Mouse (Mus musculus): ENCODE measurements around the gene Gh. TPM values are rescaled to one million over a fixed set of nuclear protein-coding genes. Genes with fewer than 3 reads are reported as not detected.

The Gh gene
- polyA plus RNA-seq, 1 experiment from 2014 or later = not detected

GRCm38 (mm10) chr11:106274374-106274773 is 27.3 kb downstream of the Gh start:
- 0 out of 2 replicates have a peak overlapping the region, but pooled peaks have one; percentile 1 for H3K27ac ChIP-seq (ENCODE audit: low read length)

GRCm38 (mm10) chr11:106273811-106274210 is 27.9 kb downstream of the Gh start:
- no peaks in the 10 kb centered on the region for H3K27me3 ChIP-seq (replicated peaks; ENCODE audit: control insufficient read depth, insufficient read depth, low read length)
- H3K4me2 ChIP-seq (ENCODE audit: low read depth, low read length) = peak overlapping the region; percentile 88
- H3K4me1 ChIP-seq (ENCODE audit: control insufficient read depth, insufficient read depth, low read length) = peaks cover 40% of the 10 kb centered on the region
- 0 out of 2 replicates have a peak overlapping the region, but pooled peaks have one; percentile 90 for H3K27ac ChIP-seq (ENCODE audit: low read length)
- WGBS = 90% methylated on average over 6 of the region's 6 CpGs
- H3K9me3 ChIP-seq (ENCODE audit: control insufficient read depth, low read length) = no peaks in the 10 kb centered on the region
- no peak overlapping the region for H3K9ac ChIP-seq (ENCODE audit: low read depth, low read length)
- H3K4me3 ChIP-seq (ENCODE audit: low read length) = peak overlapping the region; percentile 96
- ATAC-seq = no peak
- no peaks in the 10 kb centered on the region for H3K36me3 ChIP-seq (ENCODE audit: control insufficient read depth, insufficient read depth, low read length)

More at GRCm38 (mm10) chr11:106274374-106274773, 27.3 kb downstream of the Gh start:
- Histone ChIP-seq H3K9me3 (ENCODE audit: control insufficient read depth, low read length) (no peaks in the 10 kb centered on the region), H3K36me3 (ENCODE audit: control insufficient read depth, insufficient read depth, low read length) (no peaks in the 10 kb centered on the region), H3K4me1 (ENCODE audit: control insufficient read depth, insufficient read depth, low read length) (peaks cover 34% of the 10 kb centered on the region), H3K9ac (ENCODE audit: low read depth, low read length) (no peak overlapping the region), H3K4me3 (ENCODE audit: low read length) (no peak overlapping the region), H3K27me3 (replicated peaks; ENCODE audit: control insufficient read depth, insufficient read depth, low read length) (no peaks in the 10 kb centered on the region), H3K4me2 (ENCODE audit: low read depth, low read length) (no peak overlapping the region)
- no peak for ATAC-seq
- 88% methylated on average over 1 of the region's 1 CpGs for WGBS

- no peaks in the 10 kb centered on the region for H3K9me3 ChIP-seq (ENCODE audit: control insufficient read depth, low read length)
- 8% methylated on average over 16 of the region's 16 CpGs for WGBS
- peaks cover 45% of the 10 kb centered on the region for H3K4me1 ChIP-seq (ENCODE audit: control insufficient read depth, insufficient read depth, low read length)
- ATAC-seq = peak; percentile 19
- peak overlapping the region; percentile 90 for H3K27ac ChIP-seq (ENCODE audit: low read length)
- H3K36me3 ChIP-seq (ENCODE audit: control insufficient read depth, insufficient read depth, low read length) = no peaks in the 10 kb centered on the region
- H3K27me3 ChIP-seq (replicated peaks; ENCODE audit: control insufficient read depth, insufficient read depth, low read length) = no peaks in the 10 kb centered on the region
- H3K9ac ChIP-seq (ENCODE audit: low read depth, low read length) = peak overlapping the region; percentile 75
- peak overlapping the region; percentile 88 for H3K4me2 ChIP-seq (ENCODE audit: low read depth, low read length)
- peak overlapping the region; percentile 96 for H3K4me3 ChIP-seq (ENCODE audit: low read length)
Measured at GRCm38 (mm10) chr11:106273311-106273684, 28.4 kb downstream of the Gh start.

GRCm38 (mm10) chr11:106272644-106273310 is 28.9 kb downstream of the Gh start, which contains the start of gene Smarcd2:
TSS of gene Smarcd2 (minus strand) at chr11:106272972.
- peak within 1 kb of the TSS; percentile 98 for H3K27ac ChIP-seq (ENCODE audit: low read length)
- ATAC-seq = peak; percentile 94
- peak within 1 kb of the TSS; percentile 88 for H3K4me2 ChIP-seq (ENCODE audit: low read depth, low read length)
- under 1% methylated on average over 72 of the region's 72 CpGs for WGBS
- peak within 1 kb of the TSS; percentile 99 for H3K9ac ChIP-seq (ENCODE audit: low read depth, low read length)
- H3K27me3 ChIP-seq (replicated peaks; ENCODE audit: control insufficient read depth, insufficient read depth, low read length) = no peaks in the 10 kb centered on the region
- H3K4me1 ChIP-seq (ENCODE audit: control insufficient read depth, insufficient read depth, low read length) = peaks cover 50% of the 10 kb centered on the region
- peak within 1 kb of the TSS; percentile 96 for H3K4me3 ChIP-seq (ENCODE audit: low read length)
- H3K36me3 ChIP-seq (ENCODE audit: control insufficient read depth, insufficient read depth, low read length) = no peaks in the 10 kb centered on the region
- H3K9me3 ChIP-seq (ENCODE audit: control insufficient read depth, low read length) = no peaks in the 10 kb centered on the region

GRCm38 (mm10) chr11:106271794-106272643 is 29.6 kb downstream of the Gh start:
- ATAC-seq = peak; percentile 42
- H3K9me3 ChIP-seq (ENCODE audit: control insufficient read depth, low read length) = no peaks in the 10 kb centered on the region
- peaks cover 53% of the 10 kb centered on the region for H3K4me1 ChIP-seq (ENCODE audit: control insufficient read depth, insufficient read depth, low read length)
- H3K4me2 ChIP-seq (ENCODE audit: low read depth, low read length) = peak overlapping the region; percentile 79
- WGBS = under 1% methylated on average over 41 of the region's 41 CpGs
- peak overlapping the region; percentile 99 for H3K9ac ChIP-seq (ENCODE audit: low read depth, low read length)
- no peaks in the 10 kb centered on the region for H3K27me3 ChIP-seq (replicated peaks; ENCODE audit: control insufficient read depth, insufficient read depth, low read length)
- H3K4me3 ChIP-seq (ENCODE audit: low read length) = peak overlapping the region; percentile 96
- H3K36me3 ChIP-seq (ENCODE audit: control insufficient read depth, insufficient read depth, low read length) = no peaks in the 10 kb centered on the region
- H3K27ac ChIP-seq (ENCODE audit: low read length) = peak overlapping the region; percentile 98

GRCm38 (mm10) chr11:106271131-106271793 is 30.4 kb downstream of the Gh start:
- Histone ChIP-seq H3K9me3 (ENCODE audit: control insufficient read depth, low read length) (no peaks in the 10 kb centered on the region), H3K4me3 (ENCODE audit: low read length) (peak overlapping the region; percentile 96), H3K27me3 (replicated peaks; ENCODE audit: control insufficient read depth, insufficient read depth, low read length) (no peaks in the 10 kb centered on the region), H3K4me1 (ENCODE audit: control insufficient read depth, insufficient read depth, low read length) (peaks cover 52% of the 10 kb centered on the region), H3K4me2 (ENCODE audit: low read depth, low read length) (peak overlapping the region; percentile 79), H3K36me3 (ENCODE audit: control insufficient read depth, insufficient read depth, low read length) (peaks cover 4% of the 10 kb centered on the region; the same call in 1 of the 2 replicates), H3K27ac (ENCODE audit: low read length) (peak overlapping the region; percentile 98), H3K9ac (ENCODE audit: low read depth, low read length) (peak overlapping the region; percentile 99)
- ATAC-seq = no peak
- 13% methylated on average over 5 of the region's 5 CpGs for WGBS

GRCm38 (mm10) chr11:106269060-106269431 is 32.6 kb downstream of the Gh start:
- H3K36me3 ChIP-seq (ENCODE audit: control insufficient read depth, insufficient read depth, low read length) = peaks cover 24% of the 10 kb centered on the region
- no peak for ATAC-seq
- 17% methylated on average over 3 of the region's 3 CpGs for WGBS

GRCm38 (mm10) chr11:106268326-106269059 is 33.2 kb downstream of the Gh start:
- Histone ChIP-seq H3K9me3 (ENCODE audit: control insufficient read depth, low read length) (no peaks in the 10 kb centered on the region), H3K4me2 (ENCODE audit: low read depth, low read length) (peak overlapping the region; percentile 32), H3K36me3 (ENCODE audit: control insufficient read depth, insufficient read depth, low read length) (peaks cover 25% of the 10 kb centered on the region), H3K4me1 (ENCODE audit: control insufficient read depth, insufficient read depth, low read length) (peaks cover 37% of the 10 kb centered on the region), H3K9ac (ENCODE audit: low read depth, low read length) (peak overlapping the region; percentile 34), H3K27ac (ENCODE audit: low read length) (peak overlapping the region; percentile 86), H3K4me3 (ENCODE audit: low read length) (peak overlapping the region; percentile 6; the same call in 1 of the 2 replicates), H3K27me3 (replicated peaks; ENCODE audit: control insufficient read depth, insufficient read depth, low read length) (no peaks in the 10 kb centered on the region)
- 26% methylated on average over 8 of the region's 8 CpGs for WGBS
- no peak for ATAC-seq

More at GRCm38 (mm10) chr11:106269060-106269431, 32.6 kb downstream of the Gh start:
- Histone ChIP-seq H3K27ac (ENCODE audit: low read length) (peak overlapping the region; percentile 86), H3K4me1 (ENCODE audit: control insufficient read depth, insufficient read depth, low read length) (peaks cover 40% of the 10 kb centered on the region), H3K4me3 (ENCODE audit: low read length) (peak overlapping the region; percentile 6; the same call in 1 of the 2 replicates), H3K27me3 (replicated peaks; ENCODE audit: control insufficient read depth, insufficient read depth, low read length) (no peaks in the 10 kb centered on the region), H3K4me2 (ENCODE audit: low read depth, low read length) (peak overlapping the region; percentile 32), H3K9ac (ENCODE audit: low read depth, low read length) (peak overlapping the region; percentile 34), H3K9me3 (ENCODE audit: control insufficient read depth, low read length) (no peaks in the 10 kb centered on the region)
